Mouse (Mus musculus): ENCODE results near the gene Cdkn1a. TPM values are rescaled to one million over a fixed set of nuclear protein-coding genes. Genes with fewer than 3 reads are reported as not detected.

Gene Cdkn1a
- total RNA-seq (2023), result 4.0 TPM

DNA sequence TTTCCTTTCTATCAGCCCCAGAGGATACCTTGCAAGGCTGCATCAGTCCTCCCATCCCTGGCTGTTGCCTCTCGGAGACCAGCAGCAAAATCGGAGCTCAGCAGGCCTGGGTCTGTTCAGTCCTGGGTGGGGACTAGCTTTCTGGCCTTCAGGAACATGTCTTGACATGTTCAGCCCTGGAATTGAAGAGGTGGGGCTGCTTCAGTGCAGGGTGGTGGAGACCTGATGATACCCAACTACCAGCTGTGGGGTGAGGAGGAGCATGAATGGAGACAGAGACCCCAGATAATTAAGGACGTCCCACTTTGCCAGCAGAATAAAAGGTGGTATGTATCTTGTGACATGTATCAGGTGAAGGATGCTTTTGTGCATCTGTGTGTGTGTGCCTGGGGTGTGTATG, at the start of gene Cdkn1a:
Gene Cdkn1a (plus strand): TSS at position 201 of the 400 bp plus-strand sequence.

GRCm38 (mm10) chr17:29113591-29114352, 23.0 kb downstream of the Cdkn1a start, which contains the start of gene Rab44:
Rab44 (plus strand) TSS chr17:29114145.

Other genes with a start within 250 kb of the Cdkn1a start
- gene Pnpla1, start 232.6 kb upstream of the Cdkn1a start, total RNA-seq (2023), result not detected
- 0.65 TPM for gene 4930539E08Rik, start 175.7 kb upstream of the Cdkn1a start, total RNA-seq (2023)
- gene Pxt1, start 147.1 kb upstream of the Cdkn1a start, total RNA-seq (2023), result not detected
- gene Kctd20, start 139.0 kb upstream of the Cdkn1a start, total RNA-seq (2023), result 60.1 TPM
- 537 TPM for gene Stk38, start 83.0 kb upstream of the Cdkn1a start, total RNA-seq (2023)
- gene Srsf3, start 58.3 kb upstream of the Cdkn1a start, total RNA-seq (2023), result 508 TPM
- 0.80 TPM for gene Rab44, start 23.2 kb downstream of the Cdkn1a start, total RNA-seq (2023)
- 0.18 TPM for gene Cpne5, start 147.2 kb downstream of the Cdkn1a start, total RNA-seq (2023)
- 11.5 TPM for gene Ppil1, start 173.2 kb downstream of the Cdkn1a start, total RNA-seq (2023)
- gene BC004004, start 177.8 kb downstream of the Cdkn1a start, total RNA-seq (2023), result 44.0 TPM
- gene Pi16, start 226.7 kb downstream of the Cdkn1a start, total RNA-seq (2023), result 1.8 TPM

All from CD4-positive naive resting alpha-beta T cell, adult 57 days (primary cell).